Mouse (Mus musculus): ENCODE results near the gene Trim24. TPM values are rescaled to one million over a fixed set of nuclear protein-coding genes. Genes with fewer than 3 reads are reported as not detected.

Gene Trim24
- total RNA-seq, 1 experiment from 2014 or later: 26.9 TPM

GRCm38 (mm10) chr6:37967386-37967785, 96.8 kb downstream of the Trim24 start:
- ATAC-seq (replicated peaks; ENCODE audit: insufficient number of reproducible peaks, low FRiP score, low TSS enrichment, poor library complexity, severe bottlenecking): no peak

GRCm38 (mm10) chr6:38007459-38007858, 136.8 kb downstream of the Trim24 start:
- 0 out of 2 replicates have a peak, but pooled peaks have one; percentile 35 for ATAC-seq (replicated peaks; ENCODE audit: insufficient number of reproducible peaks, low FRiP score, low TSS enrichment, poor library complexity, severe bottlenecking)

- ATAC-seq (replicated peaks; ENCODE audit: insufficient number of reproducible peaks, low FRiP score, low TSS enrichment, poor library complexity, severe bottlenecking): no peak
Measured at GRCm38 (mm10) chr6:38012829-38013228, 142.2 kb downstream of the Trim24 start.

Other genes with a start within 250 kb of the Trim24 start
- not detected in 3 replicates for gene Svopl, start 176.2 kb downstream of the Trim24 start, total RNA-seq (2017)
- gene Tmem213, start 238.4 kb downstream of the Trim24 start, total RNA-seq (2017): not detected in 3 replicates

Measured in monocyte, adult 5-6 weeks (primary cell).